Mouse (Mus musculus) forebrain, postnatal 0 days (tissue): Measurements from ENCODE around the gene Rnf135. TPM values are rescaled to one million over a fixed set of nuclear protein-coding genes. Genes with fewer than 3 reads are reported as not detected.

Source experiments
- ATAC-seq: fragments of 200-750 bp; cut with Nextera tagmentation; 2 replicates; pipeline ENCODE4 v1.8.0; 2017; ENCODE audit warnings: mild to moderate bottlenecking, moderate library complexity
- DNase-seq: peaks from one replicate; pipeline ENCODE4 v3.0.0-alpha.2; 2015
- H3K27ac ChIP-seq: fragments of 300-500 bp; sonication (generic); 2 replicates; pipeline ENCODE4 v1.5.1; 2014; ENCODE audit warnings: low read depth, mild to moderate bottlenecking, antibody characterized with exemption, low read length, moderate library complexity, mixed read lengths
- H3K27me3 ChIP-seq: fragments of 300-500 bp; sonication (generic); 2 replicates; pipeline ENCODE4 v1.6.1; 2014; ENCODE audit warnings: mild to moderate bottlenecking, low read length, mixed read lengths; ENCODE audit not compliant: insufficient read depth
- H3K36me3 ChIP-seq: fragments of 300-500 bp; sonication (generic); 2 replicates; pipeline ENCODE4 v1.6.1; 2014; ENCODE audit warnings: mild to moderate bottlenecking, moderate library complexity; ENCODE audit not compliant: insufficient read depth
- H3K4me1 ChIP-seq: fragments of 300-500 bp; sonication (generic); 2 replicates; pipeline ENCODE4 v1.6.1; 2014; ENCODE audit warnings: antibody characterized with exemption; ENCODE audit not compliant: insufficient read depth
- H3K4me2 ChIP-seq: fragments of 300-500 bp; sonication (generic); 2 replicates; pipeline ENCODE4 v1.6.1; 2014; ENCODE audit warnings: low read depth, mild to moderate bottlenecking, moderate library complexity
- H3K4me3 ChIP-seq: fragments of 300-500 bp; sonication (generic); 2 replicates; pipeline ENCODE4 v1.5.1; 2014; ENCODE audit warnings: low read depth, low read length, mixed read lengths
- H3K9ac ChIP-seq: fragments of 300-500 bp; sonication (generic); 2 replicates; pipeline ENCODE4 v1.6.1; 2014; ENCODE audit warnings: mild to moderate bottlenecking
- H3K9me3 ChIP-seq: fragments of 300-500 bp; sonication (generic); 2 replicates; pipeline ENCODE4 v1.6.1; 2016; ENCODE audit warnings: low read length
- CTCF ChIP-seq: sonication (generic); IDR thresholded peaks from 2 replicates; pipeline ENCODE4 v1.5.1; 2016; ENCODE audit warnings: antibody characterized with exemption, control low read depth, low read depth
- WGBS: fragments of 180-500 bp; shearing (Covaris S2); extraction: QIAGEN DNeasy Blood & Tissue Kit; methylation state at CpG from one replicate; pipeline ENCODE4 v1.1.7; 2014; 5-methylcytosine and 5-hydroxymethylcytosine counted together
- polyA plus RNA-seq: library from polyadenylated mRNA; unstranded; fragments of >200 nt; fragmentation: Nextera tagmentation; extraction: Ambion mirVana; gene quantifications from 2 replicates; pipeline ENCODE4 v1.2.1, GENCODE M21; 2015
- total RNA-seq: library from RNA; depleted of rRNA; stranded (reverse); fragments of >200 nt; gene quantifications from 2 replicates; pipeline ENCODE4 v1.2.3, GENCODE M21; 2014; rRNA removed

The Rnf135 gene
- total RNA-seq, result 1.3 and 2.0 TPM in 2 replicates
- polyA plus RNA-seq, result 2.2 and 3.1 TPM in 2 replicates

DNA sequence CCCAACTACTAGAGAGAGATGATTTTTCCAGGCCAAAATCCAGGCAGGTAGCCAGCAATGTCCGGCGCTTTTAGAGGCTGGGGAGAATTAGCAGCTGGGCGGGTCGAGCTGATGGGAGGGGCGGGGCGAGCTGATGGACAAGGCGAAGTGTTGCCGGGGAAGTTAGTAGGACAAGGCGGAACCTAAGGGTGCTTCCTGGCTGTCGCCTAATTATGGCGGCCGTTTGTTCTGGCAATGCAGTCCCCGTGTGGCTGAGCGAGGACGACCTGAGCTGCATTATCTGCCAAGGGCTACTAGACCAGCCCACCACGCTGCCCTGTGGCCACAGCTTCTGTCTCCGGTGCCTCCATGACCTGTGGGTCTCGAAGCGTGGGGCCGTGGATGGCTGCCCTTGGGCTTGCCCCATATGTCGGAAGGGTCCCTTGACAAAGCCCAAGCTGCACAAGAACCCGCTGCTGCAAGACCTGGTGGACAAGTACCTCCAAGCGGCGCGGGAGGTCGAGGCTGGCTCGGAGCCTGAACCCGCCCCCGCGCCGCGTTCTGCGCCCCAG, at the start of gene Rnf135:
Gene Rnf135 (plus strand): TSS at position 147 of the 551 bp plus-strand sequence.
- peak; percentile 63 for DNase-seq
- no peaks in the 10 kb centered on the region for H3K4me1 ChIP-seq
- no peak for TF ChIP-seq CTCF
- H3K9ac ChIP-seq, result peak within 1 kb of the TSS; percentile 48
- peak; percentile 76 for ATAC-seq
- WGBS, result 2% methylated on average over 33 of the region's 33 CpGs
- peak within 1 kb of the TSS; percentile 71 for H3K4me2 ChIP-seq
- H3K27me3 ChIP-seq, result no peaks in the 10 kb centered on the region
- no peaks in the 10 kb centered on the region for H3K36me3 ChIP-seq
- no peaks in the 10 kb centered on the region for H3K9me3 ChIP-seq
- H3K27ac ChIP-seq, result peak within 1 kb of the TSS; percentile 69
- peak within 1 kb of the TSS; percentile 45 for H3K4me3 ChIP-seq

DNA sequence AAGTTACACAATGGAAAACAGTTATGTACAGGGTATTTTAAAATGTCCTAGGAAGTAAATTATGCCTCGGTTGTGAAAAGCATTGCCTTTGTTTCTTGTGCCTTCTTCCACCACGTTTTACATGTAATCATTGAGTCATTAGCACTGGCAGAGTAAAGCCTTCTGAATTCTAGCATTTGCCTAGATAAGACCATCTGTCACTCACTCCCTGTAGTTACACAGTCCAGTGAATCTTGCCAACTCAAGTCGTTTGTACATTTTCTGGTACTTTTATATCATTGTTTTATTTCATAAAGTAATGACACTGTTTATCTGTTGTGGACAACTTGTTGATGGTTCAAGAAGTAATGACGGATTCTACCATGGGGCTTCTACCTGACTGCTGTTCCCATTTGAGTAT, 48.9 kb upstream of the Rnf135 start:
- Histone ChIP-seq H3K4me2 (no peak overlapping the region), H3K36me3 (peaks cover 23% of the 10 kb centered on the region), H3K9me3 (no peaks in the 10 kb centered on the region), H3K9ac (no peak overlapping the region), H3K4me1 (no peaks in the 10 kb centered on the region), H3K27me3 (no peaks in the 10 kb centered on the region), H3K27ac (no peak overlapping the region), H3K4me3 (no peak overlapping the region)
- no peak for DNase-seq
- no peak for ATAC-seq
- TF ChIP-seq CTCF, result no peak
- 46% methylated on average over 4 of the region's 4 CpGs for WGBS

DNA sequence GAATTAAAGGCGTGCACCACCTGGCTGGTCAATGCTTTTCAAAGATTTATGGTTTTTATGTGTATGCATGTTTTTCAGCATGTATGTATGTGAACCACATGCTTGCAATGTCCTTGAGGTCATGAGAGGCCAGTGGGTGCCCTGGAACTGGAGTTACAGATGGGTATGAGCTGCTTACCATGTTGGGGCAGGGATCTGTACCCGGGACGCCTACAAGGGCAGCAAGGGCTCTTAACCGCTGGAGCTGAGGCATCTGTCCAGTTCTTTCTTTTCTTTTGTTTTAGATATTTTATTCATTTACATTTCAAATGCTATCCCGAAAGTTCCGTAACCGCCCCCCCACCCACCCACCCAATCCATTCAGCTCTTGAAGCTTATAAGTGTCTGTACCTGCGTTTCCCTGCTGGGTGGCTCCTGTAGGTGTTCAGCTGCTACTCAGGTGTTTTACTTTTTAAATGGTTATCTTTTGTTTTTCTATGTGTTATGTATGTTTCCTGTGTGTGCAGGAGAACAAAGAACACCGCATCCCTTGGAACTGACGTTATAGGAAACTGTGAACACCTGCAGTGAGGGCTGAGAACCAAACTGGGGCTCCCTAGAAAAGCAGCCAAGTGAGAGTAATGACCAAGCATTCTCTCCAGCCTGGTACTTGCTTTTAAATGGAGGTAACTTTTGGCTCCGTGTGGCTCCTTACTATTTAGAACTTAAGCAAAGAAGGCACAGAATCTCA, 47.5 kb upstream of the Rnf135 start:
- Histone ChIP-seq H3K27me3 (no peaks in the 10 kb centered on the region), H3K36me3 (peaks cover 27% of the 10 kb centered on the region), H3K9ac (no peak overlapping the region), H3K27ac (no peak overlapping the region), H3K4me1 (no peaks in the 10 kb centered on the region), H3K4me2 (no peak overlapping the region), H3K9me3 (no peaks in the 10 kb centered on the region), H3K4me3 (no peak overlapping the region)
- no peak for TF ChIP-seq CTCF
- WGBS, result 76% methylated on average over 11 of the region's 11 CpGs
- ATAC-seq (no peak), DNase-seq (no peak)

DNA sequence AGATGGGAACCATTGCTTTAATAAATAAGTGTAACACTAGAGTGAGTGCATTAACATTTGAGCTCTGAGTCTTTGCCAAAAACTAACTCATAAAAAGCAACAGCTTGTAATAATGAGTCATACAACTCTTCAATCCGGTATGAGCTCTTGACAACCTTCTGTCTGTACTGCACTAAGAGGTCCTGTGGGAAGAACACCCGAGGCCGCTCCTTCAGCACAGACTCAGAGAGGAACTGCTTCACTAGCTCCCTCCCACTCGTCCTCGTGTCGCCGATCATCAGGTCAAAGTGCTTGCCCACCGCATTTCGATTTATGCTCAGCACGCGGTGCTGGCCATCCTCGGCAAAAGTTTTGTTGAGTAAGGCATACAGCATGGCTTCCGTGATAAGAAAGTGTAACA, 46.9 kb upstream of the Rnf135 start:
- no peak for DNase-seq
- ATAC-seq, result no peak
- Histone ChIP-seq H3K4me3 (no peak overlapping the region), H3K36me3 (peaks cover 25% of the 10 kb centered on the region), H3K4me1 (no peaks in the 10 kb centered on the region), H3K4me2 (no peak overlapping the region), H3K9ac (no peak overlapping the region), H3K27me3 (no peaks in the 10 kb centered on the region), H3K9me3 (no peaks in the 10 kb centered on the region), H3K27ac (no peak overlapping the region)
- no peak for TF ChIP-seq CTCF
- 85% methylated on average over 13 of the region's 13 CpGs for WGBS

DNA sequence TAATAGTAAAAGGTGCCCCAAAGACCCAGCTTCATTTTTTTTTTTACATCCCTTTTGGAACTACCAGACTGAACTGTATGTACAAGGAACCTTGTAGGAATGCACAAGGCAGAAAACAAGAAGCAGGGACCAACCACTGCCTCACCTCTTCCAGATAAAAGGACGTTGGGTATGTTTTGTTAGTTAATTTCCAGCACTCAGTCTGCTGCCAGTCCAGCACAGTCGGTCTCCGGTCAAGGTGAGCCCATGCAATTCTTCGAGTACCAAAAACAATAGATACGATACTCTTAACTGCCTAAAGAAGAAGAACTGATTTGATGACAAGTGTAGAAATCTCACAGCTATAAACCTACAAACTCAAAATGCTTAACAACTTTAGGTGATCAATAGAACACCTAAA, 45.9 kb upstream of the Rnf135 start:
- Histone ChIP-seq H3K36me3 (peaks cover 18% of the 10 kb centered on the region), H3K4me3 (no peak overlapping the region), H3K27ac (no peak overlapping the region), H3K4me1 (0 out of 2 replicates have a peak, but pooled peaks cover 4% of the 10 kb centered on the region), H3K4me2 (no peak overlapping the region), H3K27me3 (no peaks in the 10 kb centered on the region), H3K9me3 (no peaks in the 10 kb centered on the region), H3K9ac (no peak overlapping the region)
- no peak for TF ChIP-seq CTCF
- ATAC-seq, result no peak
- DNase-seq, result no peak
- 93% methylated on average over 5 of the region's 5 CpGs for WGBS

DNA sequence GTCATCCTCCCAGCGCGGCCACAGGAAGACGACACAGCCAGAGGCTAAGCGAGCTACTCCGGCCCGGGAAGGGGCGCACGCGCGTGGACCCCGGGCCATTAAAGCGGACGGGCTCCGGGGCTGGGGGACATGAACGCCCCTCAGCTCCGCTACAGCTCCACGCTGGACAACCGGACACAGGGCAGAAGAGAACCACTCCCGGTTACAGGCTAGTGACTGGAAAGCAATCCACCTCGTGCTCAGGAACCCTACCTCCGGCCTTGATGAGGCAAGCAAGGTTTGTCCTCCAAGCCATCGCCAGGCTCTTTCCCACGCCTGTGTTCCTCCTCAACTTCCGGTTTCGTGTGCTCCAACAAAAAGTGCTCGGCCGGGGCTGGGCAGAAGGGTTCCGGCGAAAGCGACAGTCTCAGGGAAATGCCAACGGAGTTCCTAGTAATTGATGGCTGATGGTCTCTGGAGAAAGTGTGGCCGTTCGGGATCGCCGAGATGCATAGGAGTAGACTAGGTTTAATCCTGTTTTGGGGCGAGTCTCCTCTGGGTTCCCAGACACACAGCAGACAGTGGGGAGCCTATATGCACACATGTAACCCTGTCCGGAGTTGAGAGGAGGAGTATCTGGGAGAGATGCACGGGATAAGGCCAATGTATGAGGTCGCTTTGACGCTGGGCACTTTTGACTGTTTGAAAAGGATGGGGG, 41.7 kb upstream of the Rnf135 start, which contains the start of gene Tefm:
Gene Tefm (minus strand): TSS at position 351 of the 697 bp plus-strand sequence.
- peak; percentile 92 for DNase-seq
- ATAC-seq, result peak; percentile 97
- Histone ChIP-seq H3K36me3 (peaks cover 6% of the 10 kb centered on the region; the same call in 1 of the 2 replicates), H3K9me3 (no peaks in the 10 kb centered on the region), H3K9ac (peak within 1 kb of the TSS; percentile 87), H3K4me1 (0 out of 2 replicates have a peak, but pooled peaks cover 8% of the 10 kb centered on the region), H3K4me3 (peak within 1 kb of the TSS; percentile 79), H3K4me2 (peak within 1 kb of the TSS; percentile 70), H3K27ac (peak within 1 kb of the TSS; percentile 88), H3K27me3 (no peaks in the 10 kb centered on the region)
- under 1% methylated on average over 40 of the region's 40 CpGs for WGBS
- no peak for TF ChIP-seq CTCF
